Mouse (Mus musculus) liver, embryonic 13.5 days (tissue): ENCODE data around the gene Fbxl17. TPM values are rescaled to one million over a fixed set of nuclear protein-coding genes. Genes with fewer than 3 reads are reported as not detected.

Experiments used
- ATAC-seq: fragments of 200-750 bp; cut with Nextera tagmentation; 2 replicates; pipeline ENCODE4 v1.8.0; 2017; ENCODE audit warnings: low read depth, mild to moderate bottlenecking, moderate number of reproducible peaks, moderate library complexity
- DNase-seq: peaks from one replicate; pipeline ENCODE4 v3.0.0; 2022
- H3K27ac ChIP-seq: fragments of 300-500 bp; sonication (generic); 2 replicates; pipeline ENCODE4 v1.5.1; 2015; ENCODE audit warnings: moderate library complexity, mild to moderate bottlenecking, inconsistent platforms
- H3K27me3 ChIP-seq: fragments of 300-500 bp; sonication (generic); 2 replicates; pipeline ENCODE4 v1.6.1; 2015; ENCODE audit warnings: mild to moderate bottlenecking, inconsistent platforms
- H3K36me3 ChIP-seq: fragments of 300-500 bp; sonication (generic); 2 replicates; pipeline ENCODE4 v1.6.1; 2015; ENCODE audit warnings: mild to moderate bottlenecking, inconsistent platforms
- H3K4me1 ChIP-seq: fragments of 300-500 bp; sonication (generic); replicated peaks from 2 replicates; pipeline ENCODE4 v1.6.1; 2015; ENCODE audit warnings: inconsistent platforms
- H3K4me2 ChIP-seq: fragments of 300-500 bp; sonication (generic); 2 replicates; pipeline ENCODE4 v1.6.1; 2015; ENCODE audit warnings: inconsistent platforms, mild to moderate bottlenecking, moderate library complexity
- H3K4me3 ChIP-seq: fragments of 300-500 bp; sonication (generic); replicated peaks from 2 replicates; pipeline ENCODE4 v1.5.1; 2015; ENCODE audit warnings: mild to moderate bottlenecking, inconsistent platforms
- H3K9ac ChIP-seq: fragments of 300-500 bp; sonication (generic); 2 replicates; pipeline ENCODE4 v1.6.1; 2015; ENCODE audit warnings: mild to moderate bottlenecking, inconsistent platforms
- H3K9me3 ChIP-seq: fragments of 300-500 bp; sonication (generic); replicated peaks from 2 replicates; pipeline ENCODE4 v1.6.1; 2016; ENCODE audit warnings: inconsistent platforms
- WGBS: fragments of 180-500 bp; shearing (Covaris S2); methylation state at CpG from one replicate; pipeline ENCODE4 v1.1.7; 2015; ENCODE audit not compliant: insufficient replicate concordance; 5-methylcytosine and 5-hydroxymethylcytosine counted together
- polyA plus RNA-seq: library from polyadenylated mRNA; unstranded; fragments of >200 nt; fragmentation: Nextera tagmentation; extraction: Ambion mirVana; gene quantifications from 2 replicates; pipeline ENCODE4 v1.2.1, GENCODE M21; 2015

The Fbxl17 gene
- polyA plus RNA-seq, 1 experiment from 2014 or later: 1.7 TPM

DNA sequence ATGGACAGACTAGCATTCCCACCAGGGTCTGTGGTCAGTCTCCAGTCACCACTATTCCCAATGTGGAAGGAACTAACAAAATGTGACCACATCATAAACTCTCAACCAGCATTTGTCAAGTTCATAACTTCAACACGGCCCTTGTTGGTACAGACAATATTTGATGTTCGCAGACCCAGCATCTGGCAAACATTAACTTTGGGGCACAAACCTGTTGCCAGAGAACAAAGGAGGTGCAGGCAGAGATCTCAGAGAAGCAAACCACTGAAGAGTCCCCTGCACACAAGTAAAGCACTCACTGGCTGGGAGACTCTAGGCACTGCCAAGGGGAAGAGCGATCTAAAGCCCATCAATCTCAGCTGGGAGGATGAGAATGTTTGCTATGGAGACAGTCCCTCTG is 204.9 kb downstream of the Fbxl17 start:
- H3K9ac ChIP-seq: no peak overlapping the region
- H3K36me3 ChIP-seq: no peaks in the 10 kb centered on the region
- H3K27ac ChIP-seq: no peak overlapping the region
- H3K9me3 ChIP-seq: no peaks in the 10 kb centered on the region
- 0 out of 2 replicates have a peak, but pooled peaks cover 7% of the 10 kb centered on the region for H3K4me1 ChIP-seq
- no peak for DNase-seq
- no peak for ATAC-seq
- 71% methylated on average over 3 of the region's 3 CpGs for WGBS
- H3K27me3 ChIP-seq: no peaks in the 10 kb centered on the region
- H3K4me3 ChIP-seq: no peak overlapping the region
- H3K4me2 ChIP-seq: no peak overlapping the region

- H3K4me3 ChIP-seq: no peak overlapping the region
- H3K9me3 ChIP-seq: no peaks in the 10 kb centered on the region
- no peak for ATAC-seq
- H3K27me3 ChIP-seq: no peaks in the 10 kb centered on the region
- 0 out of 2 replicates have a peak, but pooled peaks cover 11% of the 10 kb centered on the region for H3K4me1 ChIP-seq
- H3K9ac ChIP-seq: no peak overlapping the region
- DNase-seq: no peak
- H3K36me3 ChIP-seq: no peaks in the 10 kb centered on the region
- WGBS: 85% methylated on average over 3 of the region's 3 CpGs
- no peak overlapping the region for H3K27ac ChIP-seq
- no peak overlapping the region for H3K4me2 ChIP-seq
These were observed 205.8 kb downstream of the Fbxl17 start for GRCm38 (mm10) chr17:63293979-63294378.

GRCm38 (mm10) chr17:63289317-63289913 is 210.4 kb downstream of the Fbxl17 start:
- no peak for ATAC-seq

DNA sequence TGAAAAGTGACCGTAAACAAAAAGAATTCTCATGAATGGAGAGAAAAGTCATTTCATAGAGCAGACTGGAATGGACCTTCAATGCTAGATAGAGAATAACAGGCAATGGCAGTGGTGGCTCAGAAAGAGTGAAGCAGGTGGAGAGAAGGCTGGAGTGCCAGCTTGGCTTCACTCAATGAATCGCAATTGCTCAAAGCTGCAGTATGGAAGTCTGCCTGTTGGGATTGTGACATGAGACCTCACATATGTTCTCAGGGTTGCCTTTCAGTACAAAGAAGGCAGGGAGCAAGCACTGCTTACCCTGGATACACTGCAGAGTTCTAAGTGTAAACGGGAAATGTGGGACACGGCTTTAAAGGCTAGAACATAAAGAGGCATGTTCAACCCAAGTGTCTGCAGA is 211.0 kb downstream of the Fbxl17 start:
- Histone ChIP-seq H3K4me3 (no peak overlapping the region), H3K27me3 (no peaks in the 10 kb centered on the region), H3K27ac (no peak overlapping the region), H3K9ac (no peak overlapping the region), H3K36me3 (no peaks in the 10 kb centered on the region), H3K4me2 (no peak overlapping the region), H3K4me1 (peaks cover 31% of the 10 kb centered on the region), H3K9me3 (no peaks in the 10 kb centered on the region)
- DNase-seq (no peak), ATAC-seq (no peak)
- WGBS: 86% methylated on average over 4 of the region's 4 CpGs

More at GRCm38 (mm10) chr17:63289317-63289913, 210.4 kb downstream of the Fbxl17 start:
- no peaks in the 10 kb centered on the region for H3K27me3 ChIP-seq
- no peaks in the 10 kb centered on the region for H3K36me3 ChIP-seq
- no peak overlapping the region for H3K27ac ChIP-seq
- no peaks in the 10 kb centered on the region for H3K9me3 ChIP-seq
- WGBS: 68% methylated on average over 1 of the region's 1 CpGs
- no peak overlapping the region for H3K4me3 ChIP-seq
- no peak overlapping the region for H3K9ac ChIP-seq
- DNase-seq: no peak
- H3K4me1 ChIP-seq: peaks cover 26% of the 10 kb centered on the region
- H3K4me2 ChIP-seq: no peak overlapping the region

GRCm38 (mm10) chr17:63287413-63287812 is 212.4 kb downstream of the Fbxl17 start:
- no peak overlapping the region for H3K27ac ChIP-seq
- no peaks in the 10 kb centered on the region for H3K36me3 ChIP-seq
- no peak overlapping the region for H3K4me2 ChIP-seq
- 81% methylated on average over 2 of the region's 2 CpGs for WGBS
- ATAC-seq (no peak), DNase-seq (no peak)
- no peak overlapping the region for H3K9ac ChIP-seq
- H3K9me3 ChIP-seq: no peaks in the 10 kb centered on the region
- H3K4me3 ChIP-seq: no peak overlapping the region
- peaks cover 26% of the 10 kb centered on the region for H3K4me1 ChIP-seq
- no peaks in the 10 kb centered on the region for H3K27me3 ChIP-seq

- Histone ChIP-seq H3K9me3 (no peaks in the 10 kb centered on the region), H3K4me2 (no peak overlapping the region), H3K4me3 (no peak overlapping the region), H3K27ac (peak overlapping the region; percentile 6; the same call in 1 of the 2 replicates), H3K4me1 (peaks cover 27% of the 10 kb centered on the region), H3K9ac (no peak overlapping the region), H3K36me3 (no peaks in the 10 kb centered on the region), H3K27me3 (no peaks in the 10 kb centered on the region)
- ATAC-seq: no peak
- 79% methylated on average over 11 of the region's 11 CpGs for WGBS
- no peak for DNase-seq
These were observed 214.4 kb downstream of the Fbxl17 start for GRCm38 (mm10) chr17:63285265-63285939.

- no peaks in the 10 kb centered on the region for H3K36me3 ChIP-seq
- no peak overlapping the region for H3K9ac ChIP-seq
- 24% methylated on average over 4 of the region's 4 CpGs for WGBS
- no peaks in the 10 kb centered on the region for H3K9me3 ChIP-seq
- H3K4me3 ChIP-seq: no peak overlapping the region
- H3K4me2 ChIP-seq: no peak overlapping the region
- no peak overlapping the region for H3K27ac ChIP-seq
- peak; percentile 63 for ATAC-seq
- no peak for DNase-seq
- peaks cover 23% of the 10 kb centered on the region for H3K4me1 ChIP-seq
- no peaks in the 10 kb centered on the region for H3K27me3 ChIP-seq
These were observed 215.7 kb downstream of the Fbxl17 start for GRCm38 (mm10) chr17:63284074-63284473.

DNA sequence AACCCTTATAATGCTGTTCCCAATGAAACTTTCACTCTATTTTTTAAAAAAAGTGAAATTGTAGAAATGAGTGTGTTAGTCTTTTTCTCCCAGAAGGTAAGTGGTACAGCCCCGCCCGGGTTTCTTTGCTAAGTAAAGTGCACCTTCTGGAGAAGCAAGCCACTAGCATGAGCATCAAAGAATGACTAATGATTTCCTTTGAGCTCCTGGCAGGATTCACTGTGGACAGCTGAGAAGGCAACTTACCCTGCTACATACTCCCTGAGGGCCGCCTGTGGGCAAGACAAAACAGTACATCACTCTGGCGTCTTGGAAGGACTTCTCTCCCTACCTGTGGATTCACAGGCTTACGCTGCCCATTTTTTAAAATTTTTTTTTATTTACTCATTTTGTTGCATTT is 217.8 kb downstream of the Fbxl17 start:
- WGBS: 75% methylated on average over 5 of the region's 5 CpGs
- H3K4me2 ChIP-seq: no peak overlapping the region
- ATAC-seq: no peak

GRCm38 (mm10) chr17:63280990-63281389 is 218.8 kb downstream of the Fbxl17 start:
- no peak overlapping the region for H3K9ac ChIP-seq
- no peaks in the 10 kb centered on the region for H3K27me3 ChIP-seq
- no peaks in the 10 kb centered on the region for H3K36me3 ChIP-seq
- H3K4me3 ChIP-seq: no peak overlapping the region
- H3K4me1 ChIP-seq: peaks cover 19% of the 10 kb centered on the region
- no peak overlapping the region for H3K4me2 ChIP-seq
- ATAC-seq: no peak
- no peak for DNase-seq
- WGBS: 59% methylated on average over 2 of the region's 2 CpGs
- no peak overlapping the region for H3K27ac ChIP-seq
- H3K9me3 ChIP-seq: no peaks in the 10 kb centered on the region

More for the DNA sequence above, 217.8 kb downstream of the Fbxl17 start:
- no peaks in the 10 kb centered on the region for H3K27me3 ChIP-seq
- H3K4me3 ChIP-seq: no peak overlapping the region
- H3K4me1 ChIP-seq: peaks cover 23% of the 10 kb centered on the region
- H3K9me3 ChIP-seq: no peaks in the 10 kb centered on the region
- no peak overlapping the region for H3K9ac ChIP-seq
- no peaks in the 10 kb centered on the region for H3K36me3 ChIP-seq
- no peak for DNase-seq
- H3K27ac ChIP-seq: no peak overlapping the region

DNA sequence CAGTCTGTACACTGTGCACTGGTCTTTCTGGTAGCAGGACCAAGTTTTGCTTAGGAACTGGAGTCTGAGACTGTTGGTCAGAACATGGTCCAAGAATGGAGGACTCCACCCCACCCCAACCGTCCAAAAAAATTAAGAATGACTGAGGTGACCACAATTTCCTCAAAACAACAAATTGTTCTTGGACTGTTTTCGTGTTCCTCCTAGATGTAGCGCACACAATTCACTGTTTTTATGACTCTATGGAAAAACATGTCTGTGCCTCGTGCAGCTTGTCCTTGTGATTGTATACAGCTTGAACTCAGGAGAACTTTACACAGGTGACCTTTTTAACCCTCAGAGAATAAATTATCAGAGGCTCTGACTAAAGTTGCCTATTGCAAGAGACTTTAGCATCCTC is 220.7 kb downstream of the Fbxl17 start:
- Histone ChIP-seq H3K27me3 (no peaks in the 10 kb centered on the region), H3K36me3 (no peaks in the 10 kb centered on the region), H3K4me3 (no peak overlapping the region), H3K4me2 (no peak overlapping the region), H3K9ac (no peak overlapping the region), H3K27ac (no peak overlapping the region), H3K4me1 (peaks cover 5% of the 10 kb centered on the region), H3K9me3 (no peaks in the 10 kb centered on the region)
- ATAC-seq (no peak), DNase-seq (no peak)
- 33% methylated on average over 4 of the region's 4 CpGs for WGBS

- ATAC-seq (no peak), DNase-seq (no peak)
- H3K36me3 ChIP-seq: no peaks in the 10 kb centered on the region
- H3K4me3 ChIP-seq: no peak overlapping the region
- no peak overlapping the region for H3K4me2 ChIP-seq
- H3K27me3 ChIP-seq: no peaks in the 10 kb centered on the region
- H3K9me3 ChIP-seq: no peaks in the 10 kb centered on the region
- no peak overlapping the region for H3K27ac ChIP-seq
- H3K9ac ChIP-seq: no peak overlapping the region
- no peaks in the 10 kb centered on the region for H3K4me1 ChIP-seq
- 86% methylated on average over 2 of the region's 2 CpGs for WGBS
These were observed 226.5 kb downstream of the Fbxl17 start for GRCm38 (mm10) chr17:63273353-63273752.

- no peak overlapping the region for H3K9ac ChIP-seq
- H3K27me3 ChIP-seq: no peaks in the 10 kb centered on the region
- H3K36me3 ChIP-seq: no peaks in the 10 kb centered on the region
- DNase-seq (no peak), ATAC-seq (no peak)
- H3K27ac ChIP-seq: no peak overlapping the region
- H3K4me2 ChIP-seq: no peak overlapping the region
- no peak overlapping the region for H3K4me3 ChIP-seq
- no peaks in the 10 kb centered on the region for H3K9me3 ChIP-seq
- H3K4me1 ChIP-seq: peaks cover 1% of the 10 kb centered on the region
These were observed 226.9 kb downstream of the Fbxl17 start for GRCm38 (mm10) chr17:63272914-63273313.
